Mouse (Mus musculus): ENCODE results near the gene Gm10073.

- TF ChIP-seq ZKSCAN1 (IDR thresholded peaks at IDR 0.05; ENCODE audit: borderline replicate concordance, low read depth, low read length): no peak
- no peak for TF ChIP-seq POLR2A (IDR thresholded peaks at IDR 0.05; ENCODE audit: low read depth, low read length)
- no peak for TF ChIP-seq ETS1 (conservative IDR thresholded peaks at IDR 0.05; ENCODE audit: low read depth, low read length)
- TF ChIP-seq ELF1 (IDR thresholded peaks at IDR 0.05; ENCODE audit: low read depth, low read length): no peak
- TF ChIP-seq NRF1 (IDR thresholded peaks at IDR 0.05; ENCODE audit: low read depth, low read length): no peak
- TF ChIP-seq CTCF (conservative IDR thresholded peaks at IDR 0.05 in 1 of 2, IDR thresholded peaks at IDR 0.05 in 1 of 2; ENCODE audit: low read depth in 2 of 2, low read length in 2 of 2): no peak
- no peak for TF ChIP-seq MAX (IDR thresholded peaks at IDR 0.05; ENCODE audit: low read length)
- TF ChIP-seq ZC3H11A (IDR thresholded peaks at IDR 0.05; ENCODE audit: low read depth, low read length): no peak
- TF ChIP-seq HCFC1 (IDR thresholded peaks at IDR 0.05; ENCODE audit: low read depth, low read length): no peak
- no peak for TF ChIP-seq CHD2 (IDR thresholded peaks at IDR 0.05; ENCODE audit: low read length)
Observed at GRCm38 (mm10) chr8:106597067-106597466, 23.8 kb upstream of the Gm10073 start.
